Mouse (Mus musculus): ENCODE measurements at regions not wholly inside any gene's neighbourhood (a gene's known extent, or its start where the extent isn't known, plus 50 kb on each side); places are given as distances from the start of the nearest gene placed in this dataset.

- in situ Hi-C loops (cut with MboI, MseI), result loop anchor here (5.0 kb wide), 1 partner anchor 44 kb away; no protein-coding TSS in a partner anchor
Measured at GRCm38 (mm10) chr11:85966207-85966606, 80.0 kb downstream of the Tbx4 start.

- in situ Hi-C loops (cut with MboI, MseI), result no loop called here
Measured at GRCm38 (mm10) chr11:85970287-85970686, 84.1 kb downstream of the Tbx4 start.

DNA sequence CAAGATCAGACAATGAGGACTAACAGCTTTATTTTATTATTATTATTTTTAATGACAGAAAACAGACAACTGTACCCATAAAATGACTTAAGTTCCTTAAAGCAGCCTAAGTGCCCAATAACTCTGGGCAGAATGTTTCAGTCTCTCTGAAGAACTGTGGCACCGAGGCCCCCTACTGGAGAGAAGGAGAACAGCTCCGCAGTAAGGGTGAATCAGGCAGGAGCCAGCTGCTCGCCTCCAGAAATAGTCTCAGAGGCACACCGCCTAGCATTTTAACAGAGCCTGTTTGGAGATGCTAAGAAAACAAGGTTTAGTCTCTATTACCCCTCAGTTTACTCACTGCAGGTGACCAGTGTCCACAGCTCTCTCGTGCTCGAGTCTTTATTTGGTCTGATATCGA, 86.2 kb downstream of the Tbx4 start:
- in situ Hi-C loops (cut with MboI, MseI), result no loop called here

DNA sequence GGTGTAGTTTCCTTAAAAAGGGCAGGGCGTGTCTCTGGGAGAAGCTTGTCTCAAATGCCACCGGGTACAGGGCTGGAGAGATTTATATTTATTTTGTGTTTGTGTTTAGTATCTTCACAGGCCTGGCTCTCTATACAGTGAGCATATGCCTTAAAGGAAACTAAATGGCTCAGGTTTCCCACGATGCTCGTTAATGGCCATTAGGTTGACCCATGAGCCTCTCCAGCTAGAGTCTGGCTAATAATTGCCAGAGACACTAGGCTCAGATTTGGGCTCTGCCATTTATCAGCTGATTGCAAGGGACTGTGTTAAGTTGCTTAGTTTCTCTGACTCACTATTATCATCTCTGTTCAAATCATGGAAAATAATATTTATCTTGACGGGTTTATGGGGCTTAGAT, 87.5 kb downstream of the Tbx4 start:
- in situ Hi-C loops (cut with MboI, MseI), result no loop called here

- in situ Hi-C loops (cut with MboI, MseI), result loop anchor here (5.0 kb wide), 1 partner anchor 125 kb away; the partner anchor contains the start of gene Gm11444
Measured at GRCm38 (mm10) chr11:85976693-85977434, 90.6 kb downstream of the Tbx4 start.

- in situ Hi-C loops (cut with MboI, MseI), result no loop called here
Measured at GRCm38 (mm10) chr11:85980388-85980787, 94.2 kb downstream of the Tbx4 start.

DNA sequence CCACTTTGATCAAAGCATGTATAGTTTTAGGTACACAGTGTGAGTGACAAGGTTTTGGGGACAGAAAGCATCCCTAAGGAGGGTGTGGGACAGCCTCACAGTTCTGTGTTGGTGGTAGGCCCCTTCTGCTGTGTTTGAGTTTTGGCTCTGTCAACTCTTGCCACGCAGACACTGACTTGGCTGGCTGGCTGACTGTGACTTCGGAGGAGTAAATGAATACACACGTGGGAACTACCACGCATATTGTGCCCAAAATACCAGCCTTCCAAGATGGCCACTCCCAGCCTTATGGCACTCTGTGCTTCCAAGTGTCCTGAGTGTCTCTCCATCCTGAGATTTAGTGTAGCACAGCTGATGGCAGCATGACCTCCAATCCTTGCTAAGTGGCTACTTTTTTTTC, 95.3 kb downstream of the Tbx4 start:
- in situ Hi-C loops (cut with MboI, MseI), result no loop called here

DNA sequence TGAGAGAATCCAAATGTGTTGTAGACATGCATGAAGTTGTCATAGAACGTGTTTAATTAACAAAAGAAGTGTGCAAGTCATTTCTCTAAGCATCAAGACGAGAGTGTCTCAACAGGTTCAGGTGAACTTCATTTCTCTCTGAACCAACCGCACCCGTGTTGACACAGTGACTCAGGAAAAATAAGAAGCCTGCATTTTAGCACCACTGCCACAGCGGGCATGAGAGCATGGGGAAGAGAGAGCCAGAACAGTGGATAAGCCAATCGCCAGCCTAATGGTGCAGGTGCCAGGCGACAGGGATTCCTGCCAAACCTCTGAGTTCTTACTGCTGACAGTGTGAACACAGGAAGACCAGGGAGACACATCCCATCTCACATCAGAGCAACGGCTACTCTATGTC, 100.1 kb downstream of the Tbx4 start:
- in situ Hi-C loops (cut with MboI, MseI), result no loop called here

GRCm38 (mm10) chr11:85987181-85987580, 101.0 kb downstream of the Tbx4 start:
- in situ Hi-C loops (cut with MboI, MseI), result no loop called here

DNA sequence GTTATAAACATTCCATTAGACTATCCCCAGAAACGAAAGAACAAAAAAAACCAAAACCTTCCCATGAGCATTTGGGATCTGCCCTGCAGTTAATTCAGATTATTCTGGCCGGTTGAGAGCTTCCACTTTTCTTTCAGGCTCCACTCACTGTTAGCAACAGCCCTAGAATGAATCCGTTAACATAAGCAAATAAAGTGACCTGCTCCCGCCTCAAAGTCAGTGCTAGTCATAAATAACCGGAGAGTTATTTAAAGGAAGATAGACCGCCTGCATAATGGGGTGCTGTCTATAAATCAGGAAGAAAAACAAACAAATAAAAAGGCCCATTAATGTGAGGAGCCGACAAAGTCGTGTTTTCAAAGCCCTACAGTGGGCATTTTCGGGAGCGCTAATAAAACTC, 103.3 kb downstream of the Tbx4 start:
- in situ Hi-C loops (cut with MboI, MseI), result no loop called here

GRCm38 (mm10) chr11:85989940-85990493, 103.8 kb downstream of the Tbx4 start:
- in situ Hi-C loops (cut with MboI, MseI), result loop anchor here (10.0 kb wide), 1 partner anchor 1225 kb away; no protein-coding TSS in a partner anchor

DNA sequence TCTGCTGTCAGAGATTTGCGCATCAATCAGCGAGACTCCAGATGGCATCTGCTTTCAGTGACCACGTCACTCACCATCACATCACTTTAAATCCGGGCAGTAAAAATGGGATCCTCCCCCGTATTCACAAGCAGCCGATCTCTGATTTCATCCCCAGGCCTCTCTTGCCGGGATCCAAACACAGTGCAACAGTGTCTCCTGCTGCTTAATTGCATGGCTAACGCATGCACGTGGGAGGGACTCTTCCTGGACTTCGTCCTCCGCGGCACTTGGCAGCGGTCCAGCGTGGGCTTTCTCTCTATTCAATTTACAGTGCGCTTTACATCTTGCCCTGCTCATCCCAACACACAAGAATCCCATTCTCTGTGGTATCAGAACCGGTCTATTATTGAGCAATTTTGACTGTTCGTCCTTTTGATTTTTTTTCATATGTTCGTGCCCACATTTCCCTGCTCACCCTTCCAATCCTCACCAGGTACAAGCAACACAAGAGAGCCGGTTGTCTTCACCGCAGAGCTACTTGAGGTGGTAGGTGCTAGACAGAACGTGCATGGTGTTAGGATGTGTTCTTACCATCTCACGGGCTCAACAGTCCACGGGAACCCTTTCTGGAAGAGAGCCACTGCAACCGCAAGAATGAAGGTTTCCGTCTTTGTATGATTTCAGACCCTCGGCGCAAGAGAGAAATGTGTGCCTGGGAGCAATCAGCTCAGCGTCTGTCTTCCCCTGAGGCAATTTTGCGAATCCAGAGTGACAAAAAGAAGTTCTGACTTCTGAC, 109.3 kb downstream of the Tbx4 start:
- in situ Hi-C loops (cut with MboI, MseI), result loop anchor here (10.0 kb wide), 1 partner anchor 1231 kb away; no protein-coding TSS in a partner anchor

- in situ Hi-C loops (cut with MboI, MseI), result loop anchor here (10.0 kb wide), 1 partner anchor 1232 kb away; no protein-coding TSS in a partner anchor
Measured at GRCm38 (mm10) chr11:85996686-85997085, 110.5 kb downstream of the Tbx4 start.

- in situ Hi-C loops (cut with MboI, MseI), result no loop called here
Measured at GRCm38 (mm10) chr11:86003341-86003740, 117.1 kb downstream of the Tbx4 start.

DNA sequence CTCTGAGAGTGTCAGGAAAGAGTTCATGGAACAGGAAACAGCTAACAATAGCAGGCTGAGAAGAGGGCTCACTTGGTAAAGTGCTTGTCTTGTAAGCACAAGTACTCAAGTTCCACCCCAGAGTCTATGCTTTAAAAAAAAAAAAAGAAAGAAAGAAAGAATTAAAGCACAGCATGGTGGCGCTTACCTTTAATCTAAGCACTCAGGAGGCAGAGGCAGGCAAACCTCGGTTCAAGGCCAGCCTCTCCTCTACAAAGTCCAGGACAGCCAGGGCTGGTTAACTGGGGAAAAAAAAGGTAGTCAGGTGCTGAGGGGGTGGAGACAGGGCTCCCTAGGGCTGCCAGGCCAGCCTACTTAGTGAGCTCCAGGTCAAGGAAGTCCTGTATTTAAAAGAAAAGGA, 119.1 kb downstream of the Tbx4 start:
- in situ Hi-C loops (cut with MboI, MseI), result no loop called here

DNA sequence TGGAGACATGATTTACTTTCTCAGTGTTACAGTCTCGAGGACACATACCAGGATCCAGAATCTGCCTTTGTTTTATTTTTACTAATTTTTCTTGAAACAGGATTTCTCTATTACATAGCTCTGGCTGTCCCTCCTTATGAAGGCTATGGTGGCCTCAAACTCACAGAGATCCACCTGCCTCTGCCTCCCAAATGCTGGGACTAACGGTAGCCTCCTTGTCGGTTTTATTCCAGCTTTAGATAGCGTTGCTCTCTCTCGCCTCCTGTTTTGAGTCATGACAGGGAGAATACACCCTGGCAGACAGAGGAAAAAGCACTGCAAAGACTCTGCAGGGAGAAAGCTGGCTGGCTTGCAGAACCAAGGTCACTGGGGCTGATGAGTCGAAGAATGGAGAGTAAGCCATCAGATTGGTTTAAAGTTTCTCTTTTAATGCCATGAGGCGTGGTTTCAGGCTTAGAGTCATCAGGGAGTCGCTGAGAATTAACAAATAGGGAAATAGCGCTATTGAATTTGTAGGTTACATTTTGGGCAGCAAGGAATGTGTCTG, 119.8 kb downstream of the Tbx4 start:
- in situ Hi-C loops (cut with MboI, MseI), result no loop called here

GRCm38 (mm10) chr11:86006859-86007258, 120.6 kb downstream of the Tbx4 start:
- in situ Hi-C loops (cut with MboI, MseI), result no loop called here

Measured in regulatory T cell (primary cell).